Mouse (Mus musculus) stomach, adult 2 months (tissue): ENCODE measurements around the gene Mrps14. TPM values are rescaled to one million over a fixed set of nuclear protein-coding genes. Genes with fewer than 3 reads are reported as not detected.

Experiments
- polyA plus RNA-seq: library from polyadenylated mRNA; depleted of rRNA; stranded (reverse); fragments of >200 nt; gene quantifications from 2 replicates; pipeline ENCODE4 v1.2.3, GENCODE M21; 2012; rRNA removed

The Mrps14 gene
- polyA plus RNA-seq, result 10.0 and 14.9 TPM in 2 replicates

GRCm38 (mm10) chr1:160194529-160195336 is at the start of gene Mrps14:
Gene Mrps14 (plus strand): TSS chr1:160195215.

GRCm38 (mm10) chr1:160153480-160153879 is 41.5 kb upstream of the Mrps14 start, which contains the start of gene Tnn:
Gene Tnn (minus strand): TSS chr1:160153580.

GRCm38 (mm10) chr1:160212703-160213669 is 18.0 kb downstream of the Mrps14 start, which contains the start of gene Cacybp:
Gene Cacybp (minus strand): TSS chr1:160212875.

Other genes starting within 250 kb of the Mrps14 start
- gene 4930523C07Rik, start 150.8 kb upstream of the Mrps14 start, polyA plus RNA-seq, result 7.9 and 8.5 TPM in 2 replicates
- gene Tnn, start 41.6 kb upstream of the Mrps14 start, polyA plus RNA-seq, result 1.4 and 1.6 TPM in 2 replicates
- gene Cacybp, start 17.7 kb downstream of the Mrps14 start, polyA plus RNA-seq, result 1.3 and 1.7 TPM in 2 replicates